Mouse (Mus musculus) midbrain, embryonic 14.5 days (tissue): ENCODE results near the gene Usp39. TPM values are rescaled to one million over a fixed set of nuclear protein-coding genes. Genes with fewer than 3 reads are reported as not detected.

Experiments used
- ATAC-seq: fragments of 200-750 bp; cut with Nextera tagmentation; 2 replicates; pipeline ENCODE4 v1.8.0; 2017; ENCODE audit warnings: moderate number of reproducible peaks, moderate library complexity; ENCODE audit not compliant: low FRiP score, low TSS enrichment
- DNase-seq: peaks from one replicate; pipeline ENCODE4 v3.0.0-alpha.2; 2015
- H3K27ac ChIP-seq: fragments of 300-500 bp; sonication (generic); replicated peaks from 2 replicates; pipeline ENCODE4 v1.5.1; 2014; ENCODE audit warnings: mild to moderate bottlenecking, low read depth, low read length, moderate library complexity
- H3K27me3 ChIP-seq: fragments of 300-500 bp; sonication (generic); 2 replicates; pipeline ENCODE4 v1.6.1; 2014; ENCODE audit warnings: low read length, control low read depth, mixed read lengths; ENCODE audit not compliant: control insufficient read depth, insufficient read depth
- H3K36me3 ChIP-seq: fragments of 300-500 bp; sonication (generic); 2 replicates; pipeline ENCODE4 v1.6.1; 2014; ENCODE audit warnings: low read length, control low read depth; ENCODE audit not compliant: control insufficient read depth, insufficient read depth
- H3K4me1 ChIP-seq: fragments of 300-500 bp; sonication (generic); 2 replicates; pipeline ENCODE4 v1.6.1; 2014; ENCODE audit warnings: mild to moderate bottlenecking, antibody characterized with exemption, low read length, control low read depth; ENCODE audit not compliant: control insufficient read depth, insufficient read depth
- H3K4me2 ChIP-seq: fragments of 300-500 bp; sonication (generic); 2 replicates; pipeline ENCODE4 v1.6.1; 2014; ENCODE audit warnings: mild to moderate bottlenecking, low read length, moderate library complexity
- H3K4me3 ChIP-seq: fragments of 300-500 bp; sonication (generic); replicated peaks from 2 replicates; pipeline ENCODE4 v1.5.1; 2014; ENCODE audit warnings: low read depth, low read length
- H3K9ac ChIP-seq: fragments of 300-500 bp; sonication (generic); replicated peaks from 2 replicates; pipeline ENCODE4 v1.6.1; 2014; ENCODE audit warnings: mild to moderate bottlenecking, low read length, moderate library complexity
- H3K9me3 ChIP-seq: fragments of 300-500 bp; sonication (generic); 2 replicates; pipeline ENCODE4 v1.6.1; 2016; ENCODE audit warnings: low read length, control low read depth, mixed read lengths; ENCODE audit not compliant: control insufficient read depth
- WGBS: fragments of 180-500 bp; shearing (Covaris S2); extraction: QIAGEN DNeasy Blood & Tissue Kit; methylation state at CpG from one replicate; pipeline ENCODE4 v1.1.7; 2014; 5-methylcytosine and 5-hydroxymethylcytosine counted together
- polyA plus RNA-seq: library from polyadenylated mRNA; unstranded; fragments of >200 nt; fragmentation: Nextera tagmentation; extraction: Ambion mirVana; gene quantifications from 2 replicates; pipeline ENCODE4 v1.2.1, GENCODE M21; 2014

Gene Usp39
- polyA plus RNA-seq, 1 experiment from 2014 or later, result 60.6 TPM

GRCm38 (mm10) chr6:72358086-72358764, 13.2 kb upstream of the Usp39 start:
- no peak overlapping the region for H3K9ac ChIP-seq
- H3K27me3 ChIP-seq, result no peaks in the 10 kb centered on the region
- DNase-seq (no peak), ATAC-seq (no peak)
- H3K4me1 ChIP-seq, result peaks cover 22% of the 10 kb centered on the region; the same call in 1 of the 2 replicates
- 92% methylated on average over 10 of the region's 10 CpGs for WGBS
- H3K4me3 ChIP-seq, result no peak overlapping the region
- H3K27ac ChIP-seq, result no peak overlapping the region
- H3K4me2 ChIP-seq, result no peak overlapping the region
- peaks cover 22% of the 10 kb centered on the region for H3K36me3 ChIP-seq
- no peaks in the 10 kb centered on the region for H3K9me3 ChIP-seq

- Histone ChIP-seq H3K27ac (no peak overlapping the region), H3K9ac (no peak overlapping the region), H3K4me3 (no peak overlapping the region), H3K9me3 (no peaks in the 10 kb centered on the region), H3K27me3 (no peaks in the 10 kb centered on the region), H3K4me2 (no peak overlapping the region), H3K4me1 (peaks cover 22% of the 10 kb centered on the region; the same call in 1 of the 2 replicates), H3K36me3 (peaks cover 24% of the 10 kb centered on the region)
- ATAC-seq (no peak), DNase-seq (no peak)
- WGBS, result 83% methylated on average over 5 of the region's 5 CpGs
Observed at GRCm38 (mm10) chr6:72357164-72358079, 12.4 kb upstream of the Usp39 start.

GRCm38 (mm10) chr6:72356001-72356532, 11.1 kb upstream of the Usp39 start:
- WGBS, result 37% methylated on average over 8 of the region's 8 CpGs
- H3K27me3 ChIP-seq, result no peaks in the 10 kb centered on the region
- peaks cover 15% of the 10 kb centered on the region; the same call in 1 of the 2 replicates for H3K4me1 ChIP-seq
- peak overlapping the region; percentile 59 for H3K4me2 ChIP-seq
- ATAC-seq, result peak; percentile 2; the same call in 1 of the 2 replicates
- no peak for DNase-seq
- H3K36me3 ChIP-seq, result peaks cover 28% of the 10 kb centered on the region
- H3K4me3 ChIP-seq, result peak overlapping the region; percentile 59
- H3K9ac ChIP-seq, result peak overlapping the region; percentile 68
- no peaks in the 10 kb centered on the region for H3K9me3 ChIP-seq
- H3K27ac ChIP-seq, result no peak overlapping the region

- H3K9me3 ChIP-seq, result no peaks in the 10 kb centered on the region
Observed at GRCm38 (mm10) chr6:72355066-72355911, 10.3 kb upstream of the Usp39 start, which contains the start of gene Tmem150a. Gene Tmem150a, plus strand, starts transcription at chr6:72355447.

GRCm38 (mm10) chr6:72354025-72354424, 9.0 kb upstream of the Usp39 start:
- Histone ChIP-seq H3K27ac (no peak overlapping the region), H3K27me3 (no peaks in the 10 kb centered on the region), H3K4me2 (no peak overlapping the region; the same call in 1 of the 2 replicates), H3K4me1 (peaks cover 11% of the 10 kb centered on the region; the same call in 1 of the 2 replicates), H3K4me3 (no peak overlapping the region), H3K9ac (no peak overlapping the region; the same call in 1 of the 2 replicates), H3K36me3 (peaks cover 34% of the 10 kb centered on the region), H3K9me3 (no peaks in the 10 kb centered on the region)
- 81% methylated on average over 1 of the region's 1 CpGs for WGBS
- DNase-seq (no peak), ATAC-seq (no peak)

More at GRCm38 (mm10) chr6:72355066-72355911, 10.3 kb upstream of the Usp39 start, which contains the start of gene Tmem150a:
- peaks cover 11% of the 10 kb centered on the region; the same call in 1 of the 2 replicates for H3K4me1 ChIP-seq
- H3K9ac ChIP-seq, result peak within 1 kb of the TSS; percentile 68
- peak within 1 kb of the TSS; percentile 59 for H3K4me2 ChIP-seq
- peaks cover 34% of the 10 kb centered on the region for H3K36me3 ChIP-seq
- peak within 1 kb of the TSS; percentile 61 for H3K27ac ChIP-seq
- H3K4me3 ChIP-seq, result peak within 1 kb of the TSS; percentile 59
- DNase-seq, result peak; percentile 87
- under 1% methylated on average over 70 of the region's 71 CpGs for WGBS
- peak; percentile 87 for ATAC-seq
- H3K27me3 ChIP-seq, result no peaks in the 10 kb centered on the region

- H3K36me3 ChIP-seq, result peaks cover 32% of the 10 kb centered on the region
- peaks cover 20% of the 10 kb centered on the region for H3K4me1 ChIP-seq
- no peaks in the 10 kb centered on the region for H3K9me3 ChIP-seq
- H3K27ac ChIP-seq, result no peak overlapping the region
- no peak for ATAC-seq
- H3K4me2 ChIP-seq, result no peak overlapping the region
- no peak overlapping the region for H3K9ac ChIP-seq
- no peak overlapping the region for H3K4me3 ChIP-seq
- WGBS, result 80% methylated on average over 5 of the region's 5 CpGs
- no peaks in the 10 kb centered on the region for H3K27me3 ChIP-seq
- DNase-seq, result no peak
Observed at GRCm38 (mm10) chr6:72352636-72353405, 7.8 kb upstream of the Usp39 start.

DNA sequence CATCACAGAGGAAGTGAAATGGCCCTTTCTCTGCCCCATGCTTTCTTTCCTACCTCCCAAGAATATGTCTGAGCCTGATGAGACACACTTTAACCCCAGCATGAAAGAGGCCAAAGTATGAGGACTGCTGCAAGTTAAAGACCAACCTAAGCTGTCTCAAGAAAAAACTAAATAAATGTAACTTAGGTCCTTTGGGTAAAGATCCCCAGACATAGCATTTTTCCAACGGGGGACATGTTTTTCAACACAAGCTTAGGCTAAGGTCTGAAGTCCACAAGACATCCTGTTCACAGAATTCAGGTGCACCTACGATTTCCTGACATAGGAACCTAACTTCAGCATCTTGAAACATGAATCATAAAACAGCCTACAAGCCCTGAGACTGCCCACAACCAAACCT, 5.2 kb upstream of the Usp39 start:
- 99% methylated on average over 2 of the region's 2 CpGs for WGBS
- Histone ChIP-seq H3K4me1 (peaks cover 29% of the 10 kb centered on the region), H3K4me3 (no peak overlapping the region), H3K9me3 (no peaks in the 10 kb centered on the region), H3K4me2 (no peak overlapping the region), H3K9ac (no peak overlapping the region), H3K27ac (no peak overlapping the region), H3K27me3 (no peaks in the 10 kb centered on the region), H3K36me3 (peaks cover 32% of the 10 kb centered on the region)
- ATAC-seq, result no peak
- DNase-seq, result no peak
